Mouse (Mus musculus) gastrocnemius, postnatal 36 days (tissue): ENCODE results near the gene Svs3b. TPM values are rescaled to one million over a fixed set of nuclear protein-coding genes. Genes with fewer than 3 reads are reported as not detected.
"Not testable (repeated sequence)": the region's sequence is repeated elsewhere in the genome, so short reads cannot be mapped to it uniquely, and the experiment has no call there.

Experiments used
- DNase-seq, 2 experiments: peaks; one replicate each; pipeline ENCODE4 v3.0.0; 2022
- intact Hi-C: fragments of 180-260 bp; cut with DNase I; formaldehyde crosslinking; loops from one replicate; pipeline ENCODE4 v1.15.1; 2025
- long read RNA-seq, 2 experiments: library from polyadenylated mRNA; stranded (forward); transcript quantifications; one replicate each; pipeline ENCODE4 v2.0.0; 2021
- total RNA-seq, 2 experiments: library from RNA; stranded (reverse); gene quantifications; 2 replicates each; pipeline ENCODE4 v1.2.3; 2021

Gene Svs3b
- not detected for total RNA-seq
- long read RNA-seq, experiment 1: 0 reads
- long read RNA-seq, experiment 2: 0 reads

GRCm38 (mm10) chr2:164256540-164256939 lies at the start of gene Svs3b:
Svs3b (minus strand) TSS chr2:164256640.
- DNase-seq, intact Hi-C loops: not testable (repeated sequence)

- intact Hi-C loops: not testable (repeated sequence)
Measured at GRCm38 (mm10) chr2:164288968-164289367, 32.5 kb upstream of the Svs3b start, which contains the start of gene Svs3a. Svs3a (plus strand) TSS chr2:164289268.

GRCm38 (mm10) chr2:164278359-164278758 lies 21.9 kb upstream of the Svs3b start, which contains the start of gene Svs4:
Svs4 (minus strand) TSS chr2:164278459.
- intact Hi-C loops: no loop called here
- no peak for DNase-seq

More at GRCm38 (mm10) chr2:164288968-164289367, 32.5 kb upstream of the Svs3b start, which contains the start of gene Svs3a:
- not testable (repeated sequence) for DNase-seq

- intact Hi-C loops: no loop called here
- no peak for DNase-seq
Measured at GRCm38 (mm10) chr2:164238366-164238765, 18.1 kb downstream of the Svs3b start, which contains the start of gene Svs2. Svs2 (minus strand) TSS chr2:164238466.

GRCm38 (mm10) chr2:164232671-164233070 lies 23.8 kb downstream of the Svs3b start:
- intact Hi-C loops: no loop called here

GRCm38 (mm10) chr2:164228361-164229070 lies 27.9 kb downstream of the Svs3b start:
- no peak for DNase-seq
- intact Hi-C loops: no loop called here

More at GRCm38 (mm10) chr2:164232671-164233070, 23.8 kb downstream of the Svs3b start:
- no peak for DNase-seq

GRCm38 (mm10) chr2:164221522-164221921 lies 34.9 kb downstream of the Svs3b start, which contains the start of gene Wfdc15b:
Wfdc15b (minus strand) TSS chr2:164221660.
- DNase-seq: no peak
- intact Hi-C loops: no loop called here

- DNase-seq: no peak
- intact Hi-C loops: no loop called here
Measured at GRCm38 (mm10) chr2:164219295-164219694, 37.1 kb downstream of the Svs3b start.

- intact Hi-C loops: no loop called here
- no peak for DNase-seq
Measured at GRCm38 (mm10) chr2:164212711-164213110, 43.7 kb downstream of the Svs3b start.

- DNase-seq: no peak
- intact Hi-C loops: no loop called here
Measured at GRCm38 (mm10) chr2:164210892-164211291, 45.5 kb downstream of the Svs3b start.

GRCm38 (mm10) chr2:164206676-164207075 lies 49.8 kb downstream of the Svs3b start:
- intact Hi-C loops: no loop called here

GRCm38 (mm10) chr2:164206011-164206410 lies 50.4 kb downstream of the Svs3b start:
- DNase-seq, intact Hi-C loops: not testable (repeated sequence)

More at GRCm38 (mm10) chr2:164206676-164207075, 49.8 kb downstream of the Svs3b start:
- no peak for DNase-seq

Other genes with a start within 250 kb of the Svs3b start
- gene Pabpc1l, start 231.2 kb downstream of the Svs3b start, total RNA-seq: under 1 TPM in 1 of 2 experiments, not detected in 1; 0.54 TPM
- 1 to 10 TPM; 6.1 to 9.8 TPM for gene Stk4, start 186.3 kb downstream of the Svs3b start, total RNA-seq
- 10 to 100 TPM; 10.4 to 11.4 TPM for gene Tomm34, start 185.5 kb downstream of the Svs3b start, total RNA-seq
- under 1 TPM; 0.46 to 0.67 TPM for gene Kcns1, start 85.5 kb downstream of the Svs3b start, total RNA-seq
- gene Wfdc5, start 73.9 kb downstream of the Svs3b start, total RNA-seq: under 1 TPM in 1 of 2 experiments, not detected in 1; 0.20 TPM
- gene Wfdc12, start 66.0 kb downstream of the Svs3b start, total RNA-seq: not detected
- not detected for gene Wfdc15a, start 56.5 kb downstream of the Svs3b start, total RNA-seq
- gene Wfdc15b, start 35.0 kb downstream of the Svs3b start, total RNA-seq: not detected
- gene Svs2, start 18.2 kb downstream of the Svs3b start, total RNA-seq: not detected
- gene Svs4, start 21.8 kb upstream of the Svs3b start, total RNA-seq: not detected
- not detected for gene Svs3a, start 32.6 kb upstream of the Svs3b start, total RNA-seq
- gene Svs6, start 60.1 kb upstream of the Svs3b start, total RNA-seq: not detected
- gene Svs5, start 76.1 kb upstream of the Svs3b start, total RNA-seq: not detected
- 1 to 10 TPM in 1 of 2 experiments, not detected in 1; 1.1 TPM for gene Slpi, start 132.5 kb upstream of the Svs3b start, total RNA-seq
- not detected for gene Rbpjl, start 146.5 kb upstream of the Svs3b start, total RNA-seq
- gene Matn4, start 148.5 kb upstream of the Svs3b start, total RNA-seq: 1 to 10 TPM; 1.5 to 1.7 TPM
- 10 to 100 TPM; 36.5 to 50.3 TPM for gene Sdc4, start 187.2 kb upstream of the Svs3b start, total RNA-seq
- 10 to 100 TPM; 17.2 to 20.3 TPM for gene Sys1, start 200.3 kb upstream of the Svs3b start, total RNA-seq
- 1 to 10 TPM; 2.5 to 5.3 TPM for gene Gm20458, start 204.3 kb upstream of the Svs3b start, total RNA-seq
- not detected for gene Trp53tg5, start 217.1 kb upstream of the Svs3b start, total RNA-seq
- 10 to 100 TPM; 24.6 to 25.8 TPM for gene Dbndd2, start 229.5 kb upstream of the Svs3b start, total RNA-seq
- 10 to 100 TPM; 31.8 to 32.5 TPM for gene Pigt, start 240.9 kb upstream of the Svs3b start, total RNA-seq